Mouse (Mus musculus) monocyte, adult 5-6 weeks (primary cell): ENCODE measurements around the gene Olfr122. TPM values are rescaled to one million over a fixed set of nuclear protein-coding genes. Genes with fewer than 3 reads are reported as not detected.

ENCODE experiments used
- ATAC-seq: fragments of 153-309, 156-312 bp; replicated peaks from 2 replicates; pipeline ENCODE4 v1.8.0; 2017; ENCODE audit warnings: mild to moderate bottlenecking; ENCODE audit not compliant: low TSS enrichment, insufficient number of reproducible peaks, severe bottlenecking, poor library complexity, low FRiP score
- total RNA-seq: library from RNA; stranded (forward); fragments of 200-1000, 200-491, 200-594 nt; gene quantifications from 3 replicates; pipeline ENCODE4 v1.2.3, GENCODE M21; 2017

Gene Olfr122
- not detected in 3 replicates for total RNA-seq

- ATAC-seq, result no peak
Measured at GRCm38 (mm10) chr17:37768307-37768706, at the start of gene Olfr122. Gene Olfr122 (plus strand): TSS chr17:37768607.

DNA sequence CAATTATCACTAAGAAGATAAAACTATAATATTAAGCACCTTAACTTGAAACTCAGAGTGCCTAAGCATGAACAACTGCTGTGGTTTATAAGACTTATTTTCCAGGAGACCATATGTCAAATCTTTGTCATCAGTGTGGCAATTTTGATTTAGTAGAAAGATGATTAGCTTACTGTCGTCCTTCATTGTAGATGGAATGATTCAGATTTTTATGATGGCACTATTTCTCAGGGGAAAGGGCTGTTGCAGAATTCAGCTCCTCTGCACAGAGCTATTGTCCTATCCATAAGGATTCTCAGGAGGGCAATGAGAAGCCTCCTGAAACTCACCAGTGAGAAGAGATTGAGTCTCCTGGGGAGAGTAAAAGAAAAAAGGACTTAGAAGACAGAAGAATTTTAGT lies 46.9 kb upstream of the Olfr122 start, which contains the start of gene Olfr120:
Gene Olfr120 (plus strand): TSS at position 301 of the 400 bp plus-strand sequence.
- ATAC-seq, result no peak

DNA sequence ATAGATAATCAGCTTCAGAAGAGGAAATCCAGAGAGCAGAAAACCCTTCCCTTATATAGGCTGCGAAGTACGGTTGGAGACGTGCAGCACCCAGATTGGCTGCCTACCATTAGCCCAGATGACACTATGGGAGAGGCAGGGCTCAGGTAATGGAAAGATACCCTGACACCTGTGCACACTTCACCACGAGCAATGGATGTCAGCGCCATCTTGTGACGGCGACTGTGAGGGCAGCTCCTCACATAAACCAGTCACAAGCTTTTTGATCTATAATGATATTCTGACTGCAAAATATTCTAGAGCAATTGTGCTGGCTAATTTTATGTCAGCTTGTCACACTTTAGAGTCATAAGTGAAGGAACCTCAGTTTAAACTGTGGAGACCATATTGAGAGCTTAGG lies 30.3 kb upstream of the Olfr122 start:
- ATAC-seq, result no peak

DNA sequence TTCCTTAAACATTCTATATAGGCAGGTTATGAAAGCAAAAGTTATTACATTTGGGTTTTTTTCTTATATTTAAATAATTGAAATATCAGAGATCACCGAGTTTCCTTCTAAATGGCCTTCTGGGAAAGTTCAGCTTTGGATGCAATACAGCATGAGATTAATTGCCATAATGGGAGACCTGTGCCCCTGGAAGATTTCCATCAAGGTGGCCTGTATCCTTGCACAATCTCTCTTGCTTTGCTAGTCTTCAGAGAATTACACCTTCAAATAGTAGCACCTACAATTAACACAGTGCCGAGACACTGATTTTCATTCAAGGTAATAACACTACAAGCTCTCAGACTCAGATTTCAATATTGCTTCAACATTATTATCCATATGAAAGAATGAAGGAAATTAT lies 24.8 kb downstream of the Olfr122 start, which contains the start of gene Olfr123:
Gene Olfr123 (plus strand): TSS at position 301 of the 400 bp plus-strand sequence.
- no peak for ATAC-seq

- no peak for ATAC-seq
Measured at GRCm38 (mm10) chr17:37799588-37799987, 31.2 kb downstream of the Olfr122 start, which contains the start of gene Olfr124. Gene Olfr124 (plus strand): TSS chr17:37799888.

Other genes starting within 250 kb of the Olfr122 start
- gene Olfr112, start 199.2 kb upstream of the Olfr122 start, total RNA-seq, result not detected in 3 replicates
- not detected in 3 replicates for gene Olfr113, start 190.9 kb upstream of the Olfr122 start, total RNA-seq
- not detected in 3 replicates for gene Olfr114, start 175.9 kb upstream of the Olfr122 start, total RNA-seq
- not detected in 3 replicates for gene Olfr115, start 141.5 kb upstream of the Olfr122 start, total RNA-seq
- gene Olfr116, start 141.4 kb upstream of the Olfr122 start, total RNA-seq, result not detected in 3 replicates
- not detected in 3 replicates for gene Olfr117, start 104.8 kb upstream of the Olfr122 start, total RNA-seq
- gene Olfr118, start 101.6 kb upstream of the Olfr122 start, total RNA-seq, result not detected in 3 replicates
- not detected in 3 replicates for gene Olfr119, start 72.0 kb upstream of the Olfr122 start, total RNA-seq
- not detected in 3 replicates for gene Olfr120, start 46.8 kb upstream of the Olfr122 start, total RNA-seq
- gene Olfr121, start 19.8 kb upstream of the Olfr122 start, total RNA-seq, result not detected in 3 replicates
- gene Olfr123, start 24.9 kb downstream of the Olfr122 start, total RNA-seq, result not detected in 3 replicates
- gene Olfr124, start 31.3 kb downstream of the Olfr122 start, total RNA-seq, result not detected in 3 replicates
- gene Olfr125, start 64.3 kb downstream of the Olfr122 start, total RNA-seq, result not detected in 3 replicates
- not detected in 3 replicates for gene Olfr126, start 78.9 kb downstream of the Olfr122 start, total RNA-seq
- gene Olfr127, start 131.8 kb downstream of the Olfr122 start, total RNA-seq, result not detected in 3 replicates
- not detected in 3 replicates for gene Olfr128, start 151.9 kb downstream of the Olfr122 start, total RNA-seq
- gene Olfr761, start 184.5 kb downstream of the Olfr122 start, total RNA-seq, result not detected in 3 replicates